Mouse (Mus musculus): ENCODE measurements around the gene Smyd3. TPM values are rescaled to one million over a fixed set of nuclear protein-coding genes. Genes with fewer than 3 reads are reported as not detected.

Gene Smyd3
- polyA plus RNA-seq, 1 experiment from 2014 or later, result 16.7 TPM

DNA sequence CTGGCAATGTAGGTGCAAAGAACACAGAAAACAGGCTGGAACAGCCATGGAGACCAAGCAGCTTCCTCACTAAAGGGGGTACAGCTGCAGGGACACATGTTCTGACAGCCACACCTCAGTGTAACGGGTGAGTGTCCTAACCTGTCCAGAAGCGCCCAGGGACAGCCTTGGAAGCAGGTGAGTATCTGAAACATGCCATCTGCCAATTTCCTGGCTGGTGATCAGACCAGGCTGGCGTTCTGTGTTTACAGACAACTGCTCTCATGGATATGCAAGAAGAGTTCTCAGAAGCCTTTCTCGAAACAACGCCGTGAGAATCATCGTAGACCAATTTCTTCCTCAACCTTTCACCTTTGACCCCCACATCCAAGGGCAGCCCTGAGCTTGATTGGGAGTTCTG lies 444.0 kb downstream of the Smyd3 start:
- H3K27ac ChIP-seq (ENCODE audit: low read length), result no peak overlapping the region
- no peaks in the 10 kb centered on the region for H3K36me3 ChIP-seq (ENCODE audit: control insufficient read depth, insufficient read depth, low read length)
- no peak overlapping the region for H3K9ac ChIP-seq (ENCODE audit: low read depth, low read length)
- H3K4me2 ChIP-seq (ENCODE audit: low read depth, low read length), result no peak overlapping the region
- no peaks in the 10 kb centered on the region for H3K27me3 ChIP-seq (replicated peaks; ENCODE audit: control insufficient read depth, insufficient read depth, low read length)
- no peak overlapping the region for H3K4me3 ChIP-seq (ENCODE audit: low read length)
- no peaks in the 10 kb centered on the region for H3K4me1 ChIP-seq (ENCODE audit: control insufficient read depth, insufficient read depth, low read length)
- WGBS, result 83% methylated on average over 7 of the region's 7 CpGs
- no peak for ATAC-seq
- no peaks in the 10 kb centered on the region for H3K9me3 ChIP-seq (ENCODE audit: control insufficient read depth, low read length)

DNA sequence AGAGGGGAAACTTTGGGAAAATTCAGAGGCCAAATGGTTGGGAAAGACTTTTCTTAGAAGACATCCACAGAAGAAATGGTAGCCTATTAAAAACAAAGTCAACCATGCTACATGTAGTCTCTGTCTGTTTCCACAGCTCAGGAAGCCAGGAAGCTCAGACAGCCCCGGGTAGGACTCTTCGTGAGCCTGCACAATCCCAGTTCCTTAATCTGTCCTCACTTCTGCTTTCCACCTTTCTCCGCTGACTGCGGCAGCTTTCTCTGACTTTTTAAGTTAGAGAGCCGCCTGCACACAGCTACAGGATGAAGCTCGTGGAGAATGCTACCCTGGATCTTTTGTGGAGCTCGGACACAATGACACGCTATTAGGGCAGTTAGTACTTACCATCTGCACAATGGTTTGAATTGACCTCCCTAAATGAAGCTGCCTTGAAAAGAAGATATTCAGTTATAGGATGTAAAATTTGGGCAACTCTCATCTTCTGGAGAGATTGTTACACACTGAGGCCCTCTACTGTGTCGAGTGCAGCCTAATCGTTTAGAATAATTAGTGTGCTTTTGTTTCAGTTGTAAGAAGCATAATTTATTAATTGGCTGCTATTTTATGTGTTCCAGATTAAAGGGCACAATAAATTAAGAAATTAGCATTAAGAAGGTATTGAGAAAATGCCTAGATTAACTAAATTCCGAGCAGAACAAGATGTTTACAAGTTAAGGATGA lies 444.7 kb downstream of the Smyd3 start:
- no peaks in the 10 kb centered on the region for H3K4me1 ChIP-seq (ENCODE audit: control insufficient read depth, insufficient read depth, low read length)
- no peaks in the 10 kb centered on the region for H3K27me3 ChIP-seq (replicated peaks; ENCODE audit: control insufficient read depth, insufficient read depth, low read length)
- 69% methylated on average over 11 of the region's 11 CpGs for WGBS
- no peak overlapping the region for H3K4me3 ChIP-seq (ENCODE audit: low read length)
- H3K4me2 ChIP-seq (ENCODE audit: low read depth, low read length), result no peak overlapping the region
- no peak overlapping the region for H3K27ac ChIP-seq (ENCODE audit: low read length)
- H3K9me3 ChIP-seq (ENCODE audit: control insufficient read depth, low read length), result no peaks in the 10 kb centered on the region
- no peak for ATAC-seq
- no peak overlapping the region for H3K9ac ChIP-seq (ENCODE audit: low read depth, low read length)
- H3K36me3 ChIP-seq (ENCODE audit: control insufficient read depth, insufficient read depth, low read length), result no peaks in the 10 kb centered on the region

DNA sequence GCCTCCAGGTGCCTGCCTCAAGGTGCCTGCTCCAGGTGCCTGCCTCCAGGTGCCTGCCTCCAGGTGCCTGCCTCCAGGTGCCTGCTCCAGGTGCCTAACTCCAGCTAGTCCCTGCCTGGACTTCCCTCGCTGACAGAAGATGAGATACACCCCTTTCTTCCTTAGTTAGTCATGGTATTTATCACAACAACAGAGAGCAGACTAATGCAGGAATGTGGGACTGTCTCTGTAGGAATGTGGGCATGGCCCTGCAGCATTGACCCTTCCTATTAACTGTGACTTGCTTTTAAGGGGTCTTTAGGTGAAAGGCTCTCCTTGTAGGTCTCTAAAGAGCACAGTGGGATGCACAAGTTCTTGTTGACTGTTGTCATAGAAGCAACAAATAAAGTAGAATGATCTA lies 445.4 kb downstream of the Smyd3 start:
- no peaks in the 10 kb centered on the region for H3K9me3 ChIP-seq (ENCODE audit: control insufficient read depth, low read length)
- no peak overlapping the region for H3K4me3 ChIP-seq (ENCODE audit: low read length)
- no peak overlapping the region for H3K9ac ChIP-seq (ENCODE audit: low read depth, low read length)
- no peaks in the 10 kb centered on the region for H3K27me3 ChIP-seq (replicated peaks; ENCODE audit: control insufficient read depth, insufficient read depth, low read length)
- H3K4me2 ChIP-seq (ENCODE audit: low read depth, low read length), result no peak overlapping the region
- H3K4me1 ChIP-seq (ENCODE audit: control insufficient read depth, insufficient read depth, low read length), result no peaks in the 10 kb centered on the region
- no peaks in the 10 kb centered on the region for H3K36me3 ChIP-seq (ENCODE audit: control insufficient read depth, insufficient read depth, low read length)
- 45% methylated on average over 1 of the region's 1 CpGs for WGBS
- ATAC-seq, result no peak
- H3K27ac ChIP-seq (ENCODE audit: low read length), result no peak overlapping the region

DNA sequence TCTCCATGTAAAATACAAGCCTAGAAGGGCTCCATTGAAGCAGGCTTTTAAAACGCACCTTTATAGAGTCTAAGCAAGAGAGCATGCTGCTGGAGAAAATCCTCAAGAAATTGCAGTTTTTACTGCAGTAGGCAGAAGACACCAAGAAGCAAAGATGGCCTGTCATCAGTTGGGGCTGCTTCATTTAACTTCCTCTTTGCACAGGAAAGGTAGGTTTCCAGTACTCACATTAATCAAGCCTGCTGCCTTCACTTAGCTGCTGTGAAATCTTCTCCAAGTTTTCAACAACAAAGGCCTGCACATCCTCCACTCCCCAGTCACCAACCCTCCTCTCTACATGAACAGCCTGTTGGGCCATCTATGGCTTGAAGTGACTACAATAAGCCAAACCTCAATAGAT lies 448.9 kb downstream of the Smyd3 start:
- Histone ChIP-seq H3K27me3 (replicated peaks; ENCODE audit: control insufficient read depth, insufficient read depth, low read length) (no peaks in the 10 kb centered on the region), H3K27ac (ENCODE audit: low read length) (no peak overlapping the region), H3K4me2 (ENCODE audit: low read depth, low read length) (no peak overlapping the region), H3K36me3 (ENCODE audit: control insufficient read depth, insufficient read depth, low read length) (no peaks in the 10 kb centered on the region), H3K4me3 (ENCODE audit: low read length) (no peak overlapping the region), H3K9ac (ENCODE audit: low read depth, low read length) (no peak overlapping the region), H3K4me1 (ENCODE audit: control insufficient read depth, insufficient read depth, low read length) (peaks cover 4% of the 10 kb centered on the region; the same call in 1 of the 2 replicates), H3K9me3 (ENCODE audit: control insufficient read depth, low read length) (no peaks in the 10 kb centered on the region)
- no peak for ATAC-seq
- 87% methylated on average over 1 of the region's 1 CpGs for WGBS

DNA sequence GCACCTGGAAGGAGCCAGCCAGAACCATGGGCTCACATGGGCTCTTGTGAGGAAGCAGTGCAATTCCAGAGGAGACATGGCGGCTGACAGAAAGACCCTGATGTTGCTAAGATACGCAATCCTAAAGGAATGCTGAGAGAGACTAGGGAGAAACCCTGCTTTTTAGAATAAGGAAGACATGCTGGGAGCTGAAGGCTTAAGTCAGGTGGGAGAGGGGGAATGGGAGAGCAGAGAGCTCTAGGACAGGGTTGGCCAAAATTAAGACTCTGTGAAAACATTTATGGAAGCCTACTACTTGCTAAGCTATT lies 452.6 kb downstream of the Smyd3 start:
- 81% methylated on average over 2 of the region's 2 CpGs for WGBS
- Histone ChIP-seq H3K27me3 (replicated peaks; ENCODE audit: control insufficient read depth, insufficient read depth, low read length) (no peaks in the 10 kb centered on the region), H3K4me3 (ENCODE audit: low read length) (no peak overlapping the region), H3K36me3 (ENCODE audit: control insufficient read depth, insufficient read depth, low read length) (no peaks in the 10 kb centered on the region), H3K27ac (ENCODE audit: low read length) (0 out of 2 replicates have a peak overlapping the region, but pooled peaks have one; percentile 0), H3K4me2 (ENCODE audit: low read depth, low read length) (no peak overlapping the region), H3K4me1 (ENCODE audit: control insufficient read depth, insufficient read depth, low read length) (peaks cover 25% of the 10 kb centered on the region), H3K9me3 (ENCODE audit: control insufficient read depth, low read length) (no peaks in the 10 kb centered on the region), H3K9ac (ENCODE audit: low read depth, low read length) (no peak overlapping the region)
- no peak for ATAC-seq

DNA sequence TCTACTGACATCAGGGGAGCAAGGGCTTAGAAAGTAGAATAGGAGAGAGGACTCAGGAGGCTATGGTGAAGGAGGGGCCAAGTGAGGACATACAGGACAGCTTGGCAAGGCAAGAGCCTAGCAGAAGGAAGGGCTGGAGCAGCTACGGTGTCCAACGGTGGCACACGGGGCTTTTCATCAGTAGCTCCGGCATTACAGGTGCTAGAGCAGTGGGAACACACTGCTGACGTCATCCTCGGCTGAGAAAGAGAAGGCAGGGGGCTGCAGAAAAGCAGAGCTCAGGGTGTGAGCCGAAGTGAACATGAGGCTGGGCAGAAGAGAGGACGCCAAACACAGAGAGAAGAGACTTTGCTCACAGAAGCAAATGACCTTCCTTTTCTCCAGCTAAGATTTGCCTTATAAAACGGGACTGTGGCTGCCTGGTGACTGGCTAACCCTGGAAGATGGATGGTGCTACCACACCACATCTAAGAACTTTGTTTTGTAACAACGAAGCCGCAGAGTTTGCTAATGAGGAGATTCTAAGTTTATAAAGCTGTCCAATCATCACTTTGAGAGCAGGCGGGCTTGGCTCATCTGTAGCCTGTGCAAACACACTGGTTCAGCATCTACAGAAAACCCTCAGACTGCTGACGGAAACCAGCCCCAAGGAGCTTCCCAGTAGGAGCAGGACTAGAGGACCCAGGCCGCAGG lies 453.1 kb downstream of the Smyd3 start:
- 0 out of 2 replicates have a peak overlapping the region, but pooled peaks have one; percentile 0 for H3K27ac ChIP-seq (ENCODE audit: low read length)
- WGBS, result 60% methylated on average over 14 of the region's 14 CpGs
- no peak for ATAC-seq

DNA sequence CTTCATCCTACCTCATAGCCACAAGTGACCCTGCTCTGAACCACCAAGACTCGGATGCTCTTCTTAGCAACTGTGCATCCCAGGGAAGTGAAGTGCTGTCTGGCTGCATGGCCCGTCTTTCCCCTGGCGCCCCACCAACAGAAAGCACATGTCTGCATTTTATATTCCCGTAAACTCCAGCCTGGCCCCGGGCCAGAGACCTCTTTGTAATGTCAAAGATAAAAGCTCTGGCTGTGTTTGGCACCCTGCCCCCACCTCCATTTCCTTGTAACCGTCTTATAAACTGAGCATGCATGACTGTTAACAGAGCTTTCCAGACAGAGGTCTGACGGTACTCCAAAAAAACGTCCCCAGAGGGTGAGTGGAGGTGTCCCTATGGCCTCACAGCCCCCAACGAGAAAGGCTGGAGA lies 456.1 kb downstream of the Smyd3 start:
- peak; percentile 79 for ATAC-seq
- Histone ChIP-seq H3K4me2 (ENCODE audit: low read depth, low read length) (0 out of 2 replicates have a peak overlapping the region, but pooled peaks have one; percentile 4), H3K36me3 (ENCODE audit: control insufficient read depth, insufficient read depth, low read length) (no peaks in the 10 kb centered on the region), H3K4me1 (ENCODE audit: control insufficient read depth, insufficient read depth, low read length) (peaks cover 37% of the 10 kb centered on the region), H3K27ac (ENCODE audit: low read length) (peak overlapping the region; percentile 68), H3K9me3 (ENCODE audit: control insufficient read depth, low read length) (no peaks in the 10 kb centered on the region), H3K9ac (ENCODE audit: low read depth, low read length) (no peak overlapping the region), H3K27me3 (replicated peaks; ENCODE audit: control insufficient read depth, insufficient read depth, low read length) (no peaks in the 10 kb centered on the region), H3K4me3 (ENCODE audit: low read length) (no peak overlapping the region)
- WGBS, result 23% methylated on average over 9 of the region's 9 CpGs

More for the DNA sequence above, 453.1 kb downstream of the Smyd3 start:
- no peaks in the 10 kb centered on the region for H3K27me3 ChIP-seq (replicated peaks; ENCODE audit: control insufficient read depth, insufficient read depth, low read length)
- H3K4me2 ChIP-seq (ENCODE audit: low read depth, low read length), result no peak overlapping the region
- H3K4me1 ChIP-seq (ENCODE audit: control insufficient read depth, insufficient read depth, low read length), result peaks cover 30% of the 10 kb centered on the region
- no peak overlapping the region for H3K9ac ChIP-seq (ENCODE audit: low read depth, low read length)
- no peaks in the 10 kb centered on the region for H3K36me3 ChIP-seq (ENCODE audit: control insufficient read depth, insufficient read depth, low read length)
- H3K4me3 ChIP-seq (ENCODE audit: low read length), result no peak overlapping the region
- H3K9me3 ChIP-seq (ENCODE audit: control insufficient read depth, low read length), result no peaks in the 10 kb centered on the region

DNA sequence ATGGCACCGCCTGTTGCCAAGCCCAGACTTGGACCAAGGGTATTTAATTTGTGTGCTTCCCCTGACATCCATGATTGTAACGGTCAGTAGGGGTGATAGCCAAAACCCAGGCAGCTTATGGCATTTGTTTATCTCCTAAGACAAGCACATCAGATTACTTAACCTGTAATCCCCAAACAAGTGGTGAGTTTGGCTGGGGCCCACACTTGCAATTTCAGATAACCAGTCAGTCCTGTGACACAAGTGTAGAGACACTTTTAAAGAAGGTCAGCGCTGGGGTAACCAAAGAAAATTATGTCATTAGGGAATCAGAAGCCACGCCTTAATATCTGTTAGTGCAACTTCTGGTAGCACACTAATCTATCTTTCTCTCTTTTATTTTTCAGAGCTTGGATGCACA lies 456.8 kb downstream of the Smyd3 start:
- Histone ChIP-seq H3K36me3 (ENCODE audit: control insufficient read depth, insufficient read depth, low read length) (no peaks in the 10 kb centered on the region), H3K27me3 (replicated peaks; ENCODE audit: control insufficient read depth, insufficient read depth, low read length) (no peaks in the 10 kb centered on the region), H3K4me3 (ENCODE audit: low read length) (no peak overlapping the region), H3K27ac (ENCODE audit: low read length) (peak overlapping the region; percentile 54; the same call in 1 of the 2 replicates), H3K4me2 (ENCODE audit: low read depth, low read length) (no peak overlapping the region), H3K9me3 (ENCODE audit: control insufficient read depth, low read length) (no peaks in the 10 kb centered on the region), H3K9ac (ENCODE audit: low read depth, low read length) (no peak overlapping the region), H3K4me1 (ENCODE audit: control insufficient read depth, insufficient read depth, low read length) (peaks cover 37% of the 10 kb centered on the region)
- ATAC-seq, result no peak
- WGBS, result 66% methylated on average over 4 of the region's 4 CpGs

DNA sequence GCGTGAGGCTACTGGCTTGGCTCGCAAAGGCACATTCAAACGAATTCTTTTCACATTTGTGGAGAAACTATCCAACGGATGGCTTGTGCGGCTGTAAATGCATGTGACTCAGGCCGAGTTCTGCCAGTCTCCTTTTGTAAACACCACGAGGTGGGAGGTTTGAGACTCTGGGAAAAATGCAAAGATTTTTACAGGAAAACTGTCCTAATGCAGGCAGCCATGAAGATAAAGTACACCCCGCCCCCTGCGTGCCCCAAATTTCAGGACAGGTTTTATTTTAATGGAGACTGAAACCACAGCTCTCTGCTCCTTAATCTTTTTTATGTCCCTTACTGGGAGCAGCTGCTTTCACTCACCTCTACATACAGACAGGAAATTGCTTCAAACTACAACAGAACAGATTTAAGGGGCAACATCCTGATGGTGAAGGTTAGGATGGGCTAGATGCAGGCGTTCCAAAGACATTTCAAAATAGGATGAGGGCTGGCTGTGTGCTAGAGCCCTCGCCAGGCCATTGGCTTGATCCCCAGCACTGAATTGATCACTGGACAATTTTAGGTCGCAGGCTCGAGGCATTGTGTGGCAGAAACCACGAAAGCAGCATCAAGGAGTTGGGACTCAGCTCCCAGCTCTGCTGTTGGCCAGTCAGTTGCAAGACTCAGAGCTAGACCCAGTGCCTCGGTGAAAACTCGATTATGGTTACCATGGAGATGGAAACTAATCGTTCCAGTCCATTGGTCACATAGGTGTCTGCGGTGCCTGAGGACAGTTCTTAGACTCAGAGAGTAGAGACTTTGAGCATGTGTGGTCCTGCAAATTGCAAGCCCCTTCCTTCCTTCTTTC lies 457.5 kb downstream of the Smyd3 start:
- no peak overlapping the region for H3K4me3 ChIP-seq (ENCODE audit: low read length)
- H3K36me3 ChIP-seq (ENCODE audit: control insufficient read depth, insufficient read depth, low read length), result no peaks in the 10 kb centered on the region
- H3K9ac ChIP-seq (ENCODE audit: low read depth, low read length), result no peak overlapping the region
- H3K4me1 ChIP-seq (ENCODE audit: control insufficient read depth, insufficient read depth, low read length), result peaks cover 37% of the 10 kb centered on the region
- H3K27me3 ChIP-seq (replicated peaks; ENCODE audit: control insufficient read depth, insufficient read depth, low read length), result no peaks in the 10 kb centered on the region
- peak overlapping the region; percentile 54 for H3K27ac ChIP-seq (ENCODE audit: low read length)
- H3K4me2 ChIP-seq (ENCODE audit: low read depth, low read length), result no peak overlapping the region
- 32% methylated on average over 18 of the region's 18 CpGs for WGBS
- ATAC-seq, result 0 out of 2 replicates have a peak, but pooled peaks have one; percentile 20
- H3K9me3 ChIP-seq (ENCODE audit: control insufficient read depth, low read length), result no peaks in the 10 kb centered on the region

Measured in intestine, embryonic 16.5 days (tissue).